Mouse (Mus musculus) heart, embryonic 14.5 days (tissue): Measurements from ENCODE around the gene Aox3. TPM values are rescaled to one million over a fixed set of nuclear protein-coding genes. Genes with fewer than 3 reads are reported as not detected.

Experiments used
- ATAC-seq: fragments of 200-750 bp; cut with Nextera tagmentation; 2 replicates; pipeline ENCODE4 v1.8.0; 2017; ENCODE audit warnings: low read depth, moderate TSS enrichment; ENCODE audit not compliant: insufficient number of reproducible peaks, insufficient read depth, low FRiP score
- H3K27ac ChIP-seq, 2 experiments: fragments of 200-500 bp in 1 of 2; fragments of 300-500 bp in 1 of 2; sonication (generic) in 1 of 2; replicated peaks in 1 of 2; 2 replicates each; pipeline ENCODE4 v1.5.1; 2012 to 2014; ENCODE audit warnings: low read depth in 2 of 2, low read length in 2 of 2, control low read depth in 1 of 2, mild to moderate bottlenecking in 1 of 2, mixed read lengths in 1 of 2; ENCODE audit not compliant: control insufficient read depth in 1 of 2, insufficient read depth in 1 of 2
- H3K27me3 ChIP-seq: fragments of 300-500 bp; sonication (generic); 2 replicates; pipeline ENCODE4 v1.6.1; 2014; ENCODE audit warnings: mild to moderate bottlenecking, low read length, control low read depth; ENCODE audit not compliant: control insufficient read depth, insufficient read depth
- H3K36me3 ChIP-seq: fragments of 300-500 bp; sonication (generic); 2 replicates; pipeline ENCODE4 v1.6.1; 2014; ENCODE audit warnings: mild to moderate bottlenecking, control low read depth, low read length, mixed read lengths; ENCODE audit not compliant: control insufficient read depth, insufficient read depth
- H3K4me1 ChIP-seq, 2 experiments: fragments of 200-500 bp in 1 of 2; fragments of 300-500 bp in 1 of 2; sonication (generic) in 1 of 2; 2 replicates each; pipeline ENCODE4 v1.6.1; 2012 to 2014; ENCODE audit warnings: low read length in 2 of 2, control low read depth in 1 of 2, mixed read lengths in 1 of 2; ENCODE audit not compliant: control insufficient read depth in 2 of 2, insufficient read depth in 2 of 2
- H3K4me2 ChIP-seq: fragments of 300-500 bp; sonication (generic); 2 replicates; pipeline ENCODE4 v1.6.1; 2014; ENCODE audit warnings: mild to moderate bottlenecking, low read length
- H3K4me3 ChIP-seq, 2 experiments: fragments of 200-500 bp in 1 of 2; fragments of 300-500 bp in 1 of 2; sonication (generic) in 1 of 2; 2 replicates each; pipeline ENCODE4 v1.5.1; 2012 to 2014; ENCODE audit warnings: low read length in 2 of 2, mild to moderate bottlenecking in 2 of 2, control low read depth in 1 of 2, low read depth in 1 of 2, moderate library complexity in 1 of 2; ENCODE audit not compliant: control insufficient read depth in 1 of 2, insufficient read depth in 1 of 2
- H3K9ac ChIP-seq: fragments of 300-500 bp; sonication (generic); 2 replicates; pipeline ENCODE4 v1.6.1; 2014; ENCODE audit warnings: mild to moderate bottlenecking, low read length
- H3K9me3 ChIP-seq: fragments of 300-500 bp; sonication (generic); 2 replicates; pipeline ENCODE4 v1.6.1; 2016; ENCODE audit warnings: low read length, control low read depth; ENCODE audit not compliant: control insufficient read depth
- WGBS: fragments of 180-500 bp; shearing (Covaris S2); extraction: QIAGEN DNeasy Blood & Tissue Kit; methylation state at CpG from one replicate; pipeline ENCODE4 v1.1.7; 2014; 5-methylcytosine and 5-hydroxymethylcytosine counted together
- polyA plus RNA-seq: library from polyadenylated mRNA; unstranded; fragments of >200 nt; fragmentation: Nextera tagmentation; extraction: Ambion mirVana; gene quantifications from 2 replicates; pipeline ENCODE4 v1.2.1, GENCODE M21; 2014

The Aox3 gene
- polyA plus RNA-seq, 1 experiment from 2014 or later = 0.05 TPM

DNA sequence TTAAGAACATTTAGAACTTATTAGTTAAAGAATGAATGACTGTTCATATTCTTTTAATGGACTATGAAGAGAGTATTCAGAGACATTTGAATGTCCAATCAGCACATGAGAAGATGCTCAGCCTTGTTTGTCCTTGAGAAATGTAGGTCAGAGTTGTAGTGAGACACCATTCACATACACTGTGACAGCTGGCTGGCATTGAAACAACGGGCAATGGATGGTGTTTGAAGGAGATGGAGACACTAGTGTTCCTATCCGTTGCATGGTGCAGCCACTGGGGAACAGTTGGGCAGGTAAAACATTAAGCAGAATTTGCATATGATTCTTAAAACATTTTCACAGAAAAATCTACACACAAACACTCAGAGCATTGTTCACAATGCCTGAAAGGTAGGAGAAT is 5.9 kb upstream of the Aox3 start:
- H3K27ac ChIP-seq = no peak overlapping the region
- H3K4me2 ChIP-seq = no peak overlapping the region
- H3K4me1 ChIP-seq = no peaks in the 10 kb centered on the region
- H3K4me3 ChIP-seq = no peak overlapping the region
- H3K27me3 ChIP-seq = no peaks in the 10 kb centered on the region
- 74% methylated on average over 2 of the region's 2 CpGs for WGBS
- H3K9me3 ChIP-seq = no peaks in the 10 kb centered on the region
- H3K36me3 ChIP-seq = no peaks in the 10 kb centered on the region
- ATAC-seq = no peak
- no peak overlapping the region for H3K9ac ChIP-seq

DNA sequence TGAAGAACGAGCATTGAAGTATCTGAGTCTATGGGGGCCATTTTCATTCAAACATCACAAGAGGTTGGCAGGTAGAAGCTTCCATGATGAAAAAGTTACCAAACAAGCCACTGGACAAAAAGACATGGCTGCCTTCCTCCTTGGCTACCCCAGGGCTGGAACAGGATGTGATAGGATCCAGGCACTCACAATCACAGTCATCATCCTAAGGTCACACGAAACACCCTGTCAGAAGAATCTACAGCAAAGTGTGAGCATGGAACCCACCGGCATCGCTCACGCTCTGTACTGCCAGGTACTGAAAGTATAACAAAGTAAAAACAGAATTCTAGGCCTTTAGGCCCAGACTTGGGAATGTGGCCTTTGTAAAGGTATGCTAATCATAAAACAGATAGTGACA is 2.7 kb upstream of the Aox3 start:
- H3K9ac ChIP-seq = no peak overlapping the region
- WGBS = 93% methylated on average over 5 of the region's 5 CpGs
- no peak overlapping the region for H3K4me3 ChIP-seq
- ATAC-seq = no peak
- no peaks in the 10 kb centered on the region for H3K27me3 ChIP-seq
- no peaks in the 10 kb centered on the region for H3K36me3 ChIP-seq
- H3K9me3 ChIP-seq = no peaks in the 10 kb centered on the region
- H3K27ac ChIP-seq = no peak overlapping the region
- no peaks in the 10 kb centered on the region; a peak in 1 of 4 replicates for H3K4me1 ChIP-seq
- no peak overlapping the region for H3K4me2 ChIP-seq

DNA sequence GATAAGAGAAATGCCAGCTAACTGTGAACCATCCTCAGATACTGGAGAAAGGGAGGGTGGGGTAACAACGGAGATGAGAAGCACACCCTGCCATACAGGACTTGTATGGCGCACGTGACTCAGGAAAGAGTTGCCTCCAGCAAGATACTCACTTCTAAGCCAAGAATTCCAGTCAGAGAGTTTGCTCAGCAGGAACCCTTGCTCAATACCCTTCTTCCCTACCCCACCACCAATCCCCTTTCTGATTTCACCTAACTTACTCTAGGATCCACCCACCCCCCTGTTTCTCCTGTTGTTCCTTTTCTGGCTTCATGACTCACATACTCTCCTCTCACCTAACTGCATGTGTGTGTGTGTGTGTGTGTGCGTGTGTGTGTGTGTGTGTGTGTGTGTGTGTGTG is 1.6 kb upstream of the Aox3 start:
- Histone ChIP-seq H3K9me3 (no peaks in the 10 kb centered on the region), H3K27me3 (no peaks in the 10 kb centered on the region), H3K4me1 (no peaks in the 10 kb centered on the region; a peak in 1 of 4 replicates), H3K36me3 (no peaks in the 10 kb centered on the region), H3K27ac (no peak overlapping the region), H3K4me2 (no peak overlapping the region), H3K4me3 (no peak overlapping the region), H3K9ac (no peak overlapping the region)
- ATAC-seq = no peak
- 77% methylated on average over 4 of the region's 4 CpGs for WGBS

DNA sequence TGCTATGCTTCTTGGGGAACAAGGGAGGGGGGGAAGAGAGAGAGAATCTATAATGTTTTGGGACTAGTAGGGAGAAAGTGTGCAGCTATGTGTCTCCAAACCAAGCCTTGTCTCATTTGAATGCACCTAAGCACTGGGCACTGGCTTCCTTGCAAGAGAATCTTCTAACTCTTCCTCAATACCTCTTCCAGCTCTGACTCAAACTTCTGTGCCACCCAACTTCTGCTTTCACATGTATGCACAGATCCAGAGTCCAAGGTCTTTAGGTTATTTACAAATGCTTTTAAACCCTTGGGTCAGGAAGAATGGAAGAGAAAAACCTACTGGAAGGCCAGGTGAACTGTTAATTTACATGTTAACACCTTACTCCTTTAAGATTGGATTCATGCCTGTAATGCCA is 511 bp downstream of the Aox3 start:
- H3K27me3 ChIP-seq = no peaks in the 10 kb centered on the region
- ATAC-seq = no peak
- H3K9ac ChIP-seq = no peak overlapping the region
- no peaks in the 10 kb centered on the region for H3K9me3 ChIP-seq
- H3K4me1 ChIP-seq = no peaks in the 10 kb centered on the region; a peak in 1 of 4 replicates
- H3K27ac ChIP-seq = no peak overlapping the region
- H3K4me2 ChIP-seq = no peak overlapping the region
- H3K4me3 ChIP-seq = no peak overlapping the region
- H3K36me3 ChIP-seq = no peaks in the 10 kb centered on the region

DNA sequence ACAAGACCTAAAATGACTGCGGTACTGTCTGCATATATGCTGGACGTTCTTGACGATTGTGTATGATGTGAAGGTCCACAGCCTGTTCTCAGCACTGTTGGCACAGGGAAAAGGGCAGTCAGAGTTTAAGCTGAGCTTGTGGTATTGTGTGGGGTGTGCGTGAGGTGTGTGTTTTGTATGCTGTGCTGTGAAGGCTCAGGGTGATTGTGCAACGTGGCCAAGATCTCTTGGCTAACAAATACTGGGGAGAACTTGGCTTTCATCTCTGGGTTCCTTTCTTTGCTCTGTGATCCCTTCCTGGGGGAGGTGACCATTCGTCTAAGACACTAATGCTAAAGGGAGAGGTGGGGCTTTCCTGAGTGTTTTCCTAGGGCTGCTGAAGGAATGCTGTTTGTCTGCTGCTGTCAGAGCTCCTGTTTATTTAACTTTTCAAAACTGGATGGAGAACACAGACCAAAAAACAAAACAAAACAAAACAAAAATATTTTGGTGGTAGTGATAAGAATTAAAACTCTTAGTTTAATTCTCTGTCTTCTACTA is 1.2 kb downstream of the Aox3 start:
- Histone ChIP-seq H3K9me3 (no peaks in the 10 kb centered on the region), H3K9ac (no peak overlapping the region), H3K4me2 (no peak overlapping the region), H3K4me1 (no peaks in the 10 kb centered on the region; a peak in 1 of 4 replicates), H3K27me3 (no peaks in the 10 kb centered on the region), H3K36me3 (no peaks in the 10 kb centered on the region), H3K4me3 (no peak overlapping the region), H3K27ac (no peak overlapping the region)
- ATAC-seq = no peak
- WGBS = 62% methylated on average over 6 of the region's 6 CpGs

DNA sequence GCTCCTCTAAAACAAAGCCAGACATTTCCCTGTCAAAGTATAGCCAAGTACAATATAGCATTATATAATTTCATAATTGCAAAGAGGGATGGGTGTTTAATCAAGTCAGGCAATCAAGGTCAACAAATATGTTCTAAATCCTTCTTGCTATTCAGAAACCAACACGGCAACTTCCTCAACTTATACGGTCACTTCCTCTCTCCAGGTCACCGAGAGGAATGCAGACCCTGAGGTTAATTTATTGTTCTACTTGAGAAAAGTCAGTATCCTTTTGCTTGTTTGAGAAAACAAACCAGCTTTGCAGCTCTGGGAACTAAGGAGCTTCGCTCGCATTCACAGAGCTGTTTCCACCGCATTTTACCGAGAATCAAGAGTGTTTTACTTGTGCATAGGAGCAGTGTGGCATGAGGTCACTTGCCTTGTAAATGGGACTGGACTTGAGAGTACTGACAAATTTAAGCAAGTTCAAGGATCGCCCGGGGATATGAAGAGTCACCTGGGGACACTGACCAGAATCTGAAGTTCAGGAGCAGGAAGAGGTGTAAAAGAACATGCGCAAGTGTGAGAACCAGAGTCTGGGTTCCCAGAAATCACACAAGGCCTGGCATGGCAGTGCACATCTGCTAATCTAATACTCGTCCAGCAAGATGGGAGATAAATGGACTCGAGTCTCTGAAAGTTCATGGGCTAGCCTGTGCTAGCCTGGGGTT is 1.9 kb downstream of the Aox3 start:
- Histone ChIP-seq H3K9ac (no peak overlapping the region), H3K4me1 (no peaks in the 10 kb centered on the region; a peak in 1 of 4 replicates), H3K27ac (no peak overlapping the region), H3K27me3 (no peaks in the 10 kb centered on the region), H3K4me2 (no peak overlapping the region), H3K9me3 (no peaks in the 10 kb centered on the region), H3K4me3 (no peak overlapping the region), H3K36me3 (no peaks in the 10 kb centered on the region)
- no peak for ATAC-seq
- WGBS = 67% methylated on average over 12 of the region's 12 CpGs

DNA sequence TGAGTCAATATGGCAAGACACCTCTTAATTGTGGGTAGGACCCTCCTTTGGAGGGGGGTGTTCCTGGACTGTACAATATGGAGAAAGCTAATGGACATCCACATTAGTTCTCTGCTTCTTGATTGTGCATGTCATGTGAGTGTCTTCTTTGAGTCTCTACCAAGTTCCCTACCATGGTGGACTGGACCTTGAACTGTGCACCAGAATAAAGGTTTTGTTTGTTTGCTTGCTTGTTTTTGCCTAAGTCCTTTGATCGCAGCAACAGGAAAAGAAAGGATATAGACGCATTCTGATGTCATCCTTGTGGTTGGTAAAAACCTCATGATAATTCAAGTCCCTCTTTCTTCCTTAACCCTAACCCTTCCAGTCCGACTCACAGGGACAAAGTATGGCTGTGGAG is 5.3 kb downstream of the Aox3 start:
- H3K9ac ChIP-seq = no peak overlapping the region
- no peaks in the 10 kb centered on the region for H3K9me3 ChIP-seq
- no peak overlapping the region for H3K4me3 ChIP-seq
- no peaks in the 10 kb centered on the region for H3K36me3 ChIP-seq
- ATAC-seq = no peak
- H3K27ac ChIP-seq = no peak overlapping the region
- no peak overlapping the region for H3K4me2 ChIP-seq
- no peaks in the 10 kb centered on the region for H3K4me1 ChIP-seq
- WGBS = 90% methylated on average over 3 of the region's 3 CpGs
- H3K27me3 ChIP-seq = no peaks in the 10 kb centered on the region

DNA sequence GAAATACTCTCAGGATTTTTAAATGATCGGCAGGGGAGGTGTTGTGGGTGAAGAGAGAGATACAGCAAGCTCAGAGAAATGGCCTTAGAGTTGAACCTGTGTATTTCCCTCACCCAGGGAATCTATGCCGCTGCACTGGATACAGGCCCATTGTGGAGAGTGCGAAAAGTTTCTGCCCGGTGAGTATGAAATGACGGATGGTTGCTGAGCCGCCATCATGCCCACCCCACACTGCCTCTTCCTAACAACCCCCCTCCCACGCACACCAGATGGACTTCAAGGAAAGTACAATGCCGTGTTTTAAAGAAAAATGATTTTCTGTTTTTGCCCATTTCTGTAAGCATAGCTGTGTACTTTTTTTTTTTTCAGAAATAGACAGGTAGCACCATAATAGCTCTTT is 12.0 kb downstream of the Aox3 start:
- no peak overlapping the region for H3K27ac ChIP-seq
- no peaks in the 10 kb centered on the region for H3K4me1 ChIP-seq
- ATAC-seq = no peak
- no peaks in the 10 kb centered on the region for H3K27me3 ChIP-seq
- no peaks in the 10 kb centered on the region for H3K36me3 ChIP-seq
- WGBS = 85% methylated on average over 8 of the region's 8 CpGs
- H3K9ac ChIP-seq = no peak overlapping the region
- H3K4me2 ChIP-seq = no peak overlapping the region
- H3K9me3 ChIP-seq = no peaks in the 10 kb centered on the region
- no peak overlapping the region for H3K4me3 ChIP-seq
